In the genomic region with DNA sequence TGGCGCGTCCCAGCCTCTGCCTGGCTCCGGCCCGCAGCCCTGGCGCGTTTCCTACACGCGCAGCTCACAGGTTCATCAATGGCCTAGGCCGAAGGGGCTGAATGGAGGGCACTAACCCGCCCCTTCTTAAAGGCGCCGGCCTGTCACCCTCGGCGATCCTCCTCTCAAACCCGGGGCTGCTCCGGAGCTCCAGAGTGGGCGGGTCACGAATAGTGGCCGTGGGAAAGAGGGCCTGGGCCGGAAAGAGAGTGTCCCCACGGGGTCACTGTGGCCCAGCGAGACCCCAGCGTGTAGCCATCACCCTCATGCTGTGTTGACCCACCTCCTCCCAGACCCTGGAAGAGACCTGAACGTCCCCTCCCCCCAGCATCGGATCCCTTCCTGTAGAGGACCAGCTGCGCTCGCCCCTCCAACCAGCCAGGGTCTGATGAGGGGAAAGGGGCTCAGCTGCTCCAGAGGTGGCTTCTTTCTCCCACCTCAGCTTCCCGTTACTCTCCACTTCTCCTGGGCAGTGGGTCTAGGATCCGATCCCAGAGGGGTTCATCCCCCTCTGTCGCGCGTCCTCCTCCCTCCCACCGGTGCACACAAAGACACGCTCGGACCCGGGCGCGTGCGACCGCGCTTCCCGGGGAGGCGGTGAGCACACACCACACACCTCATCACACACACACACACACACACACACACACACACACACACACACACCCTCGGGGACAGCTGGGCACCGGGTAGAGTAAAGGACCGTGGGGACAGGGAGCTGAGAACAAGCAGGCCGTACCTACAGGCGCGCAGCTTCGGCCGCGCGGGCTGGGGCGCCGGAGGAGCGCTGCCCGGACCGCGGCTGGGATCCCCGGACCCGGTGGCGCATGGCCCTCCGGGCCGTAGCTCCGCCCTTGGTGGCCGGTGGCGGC, we compare ENCODE assay signal across 8 mouse cellular contexts. TPM values are rescaled to one million over a fixed set of nuclear protein-coding genes. Genes with fewer than 3 reads are reported as not detected.
DNase-seq lines count a peak whose midpoint lies in the region; ATAC-seq lines count a peak whose summit lies in the region.

No protein-coding gene starts in this region.

- H3K4me3 ChIP-seq in embryonic facial prominence, embryonic 11.5 days (ENCODE audit: low read depth, low read length): peak overlapping the region; percentile 82
- H3K4me3 ChIP-seq in hindbrain, embryonic 12.5 days: peak overlapping the region; percentile 90
- H3K4me3 ChIP-seq in liver, embryonic 11.5 days (ENCODE audit: low read depth, low read length): peak overlapping the region; percentile 66

- under 1% methylated on average over 63 of the region's 67 CpGs for WGBS in embryonic facial prominence, embryonic 11.5 days
- WGBS in hindbrain, embryonic 12.5 days: 1% methylated on average over 58 of the region's 67 CpGs
- WGBS in liver, embryonic 11.5 days: 1% methylated on average over 66 of the region's 67 CpGs

- ATAC-seq in embryonic facial prominence, embryonic 11.5 days (replicated peaks; ENCODE audit: insufficient number of reproducible peaks, low FRiP score, low TSS enrichment, low read depth): peak; percentile 27
- peak; percentile 59 for ATAC-seq in hindbrain, embryonic 12.5 days (ENCODE audit: low FRiP score)
- peak; percentile 30 for ATAC-seq in liver, embryonic 11.5 days (replicated peaks; ENCODE audit: low FRiP score)
- ATAC-seq in neutrophil, adult 5-6 weeks (ENCODE audit: extremely low read depth, insufficient number of reproducible peaks, low FRiP score, poor library complexity, severe bottlenecking): 0 out of 2 replicates have a peak, but pooled peaks have one; percentile 1

- H3K27me3 ChIP-seq in embryonic facial prominence, embryonic 11.5 days (ENCODE audit: control insufficient read depth, insufficient read depth, low read length): no peaks in the 10 kb centered on the region
- peaks cover 4% of the 10 kb centered on the region; the same call in 1 of the 2 replicates for H3K27me3 ChIP-seq in hindbrain, embryonic 12.5 days
- peaks cover 7% of the 10 kb centered on the region; the same call in 1 of the 2 replicates for H3K27me3 ChIP-seq in liver, embryonic 11.5 days (replicated peaks; ENCODE audit: control insufficient read depth, insufficient read depth, low read length)

- H3K36me3 ChIP-seq in embryonic facial prominence, embryonic 11.5 days (replicated peaks; ENCODE audit: control insufficient read depth, insufficient read depth, low read depth, low read length): no peaks in the 10 kb centered on the region
- no peaks in the 10 kb centered on the region for H3K36me3 ChIP-seq in hindbrain, embryonic 12.5 days
- no peaks in the 10 kb centered on the region for H3K36me3 ChIP-seq in liver, embryonic 11.5 days (ENCODE audit: control insufficient read depth, insufficient read depth, low read length)

- no peaks in the 10 kb centered on the region for H3K9me3 ChIP-seq in embryonic facial prominence, embryonic 11.5 days (replicated peaks; ENCODE audit: control insufficient read depth, low read length)
- no peaks in the 10 kb centered on the region for H3K9me3 ChIP-seq in hindbrain, embryonic 12.5 days (replicated peaks)
- no peaks in the 10 kb centered on the region for H3K9me3 ChIP-seq in liver, embryonic 11.5 days (ENCODE audit: control insufficient read depth, low read length)

- H3K27ac ChIP-seq in embryonic facial prominence, embryonic 11.5 days (replicated peaks; ENCODE audit: low read depth, low read length): peak overlapping the region; percentile 67
- peak overlapping the region; percentile 92 for H3K27ac ChIP-seq in hindbrain, embryonic 12.5 days
- no peak overlapping the region for H3K27ac ChIP-seq in liver, embryonic 11.5 days (ENCODE audit: low read depth, low read length)

- peak; percentile 10 to 15 for DNase-seq in layer of hippocampus, postnatal 36 days
- no peak for DNase-seq in layer of hippocampus, adult 8-10 months (ENCODE audit: low spot score in 2 of 2)
- DNase-seq in ZHBTc4 (ENCODE audit: low read depth, low spot score): peak; percentile 35
- DNase-seq in embryonic facial prominence, embryonic 11.5 days (ENCODE audit: low spot score): peak; percentile 63
- no peak for DNase-seq in liver, embryonic 11.5 days (ENCODE audit: low spot score)
- DNase-seq in testis, postnatal 10 days (ENCODE audit: low spot score): no peak

- peak overlapping the region; percentile 84 for H3K9ac ChIP-seq in embryonic facial prominence, embryonic 11.5 days (replicated peaks; ENCODE audit: low read length)
- H3K9ac ChIP-seq in hindbrain, embryonic 12.5 days: peak overlapping the region; percentile 92
- peak overlapping the region; percentile 58 for H3K9ac ChIP-seq in liver, embryonic 11.5 days (ENCODE audit: low read depth, low read length)

- H3K4me2 ChIP-seq in embryonic facial prominence, embryonic 11.5 days (ENCODE audit: low read depth, low read length): peak overlapping the region; percentile 95
- H3K4me2 ChIP-seq in hindbrain, embryonic 12.5 days (replicated peaks): peak overlapping the region; percentile 84
- peak overlapping the region; percentile 95 for H3K4me2 ChIP-seq in liver, embryonic 11.5 days

- H3K4me1 ChIP-seq in embryonic facial prominence, embryonic 11.5 days (ENCODE audit: control insufficient read depth, insufficient read depth, low read length): no peaks in the 10 kb centered on the region
- peaks cover 44% of the 10 kb centered on the region for H3K4me1 ChIP-seq in hindbrain, embryonic 12.5 days
- no peaks in the 10 kb centered on the region; the same call in 1 of the 2 replicates for H3K4me1 ChIP-seq in liver, embryonic 11.5 days (replicated peaks; ENCODE audit: control insufficient read depth, insufficient read depth, low read length)

RNA-seq across cellular contexts. Expression of a gene that starts 2.2 kb away (rescaled TPM):
- total RNA-seq in layer of hippocampus, postnatal 36 days (2021): 1 to 10 TPM; 5.0 to 6.6 TPM
- 1 to 10 TPM; 5.6 to 9.4 (median 7.0) TPM for total RNA-seq in layer of hippocampus, adult 8-10 months (2022)
- polyA plus RNA-seq in embryonic facial prominence, embryonic 11.5 days (2014; fragmentation: Nextera tagmentation; extraction: Ambion mirVana): 9.7 and 9.8 TPM in 2 replicates
- 20.3 and 23.3 TPM in 2 replicates for polyA plus RNA-seq in hindbrain, embryonic 12.5 days (2016; fragmentation: Nextera tagmentation; extraction: Ambion mirVana)
- 3.4 and 4.6 TPM in 2 replicates for polyA plus RNA-seq in liver, embryonic 11.5 days (2014; fragmentation: Nextera tagmentation; extraction: Ambion mirVana)
- total RNA-seq in neutrophil, adult 5-6 weeks (2017): 7.9 and 8.4 TPM in 2 replicates

RNA-seq across cellular contexts. Expression of a gene that starts 45.3 kb away (rescaled TPM):
- 10 to 100 TPM; 35.2 to 41.4 TPM for total RNA-seq in layer of hippocampus, postnatal 36 days (2021)
- 10 to 100 TPM; 28.7 to 36.2 (median 31.5) TPM for total RNA-seq in layer of hippocampus, adult 8-10 months (2022)
- 70.7 and 75.6 TPM in 2 replicates for polyA plus RNA-seq in embryonic facial prominence, embryonic 11.5 days (2014; fragmentation: Nextera tagmentation; extraction: Ambion mirVana)
- polyA plus RNA-seq in hindbrain, embryonic 12.5 days (2016; fragmentation: Nextera tagmentation; extraction: Ambion mirVana): 62.9 and 71.2 TPM in 2 replicates
- 59.9 and 65.5 TPM in 2 replicates for polyA plus RNA-seq in liver, embryonic 11.5 days (2014; fragmentation: Nextera tagmentation; extraction: Ambion mirVana)
- 25.3 and 29.0 TPM in 2 replicates for total RNA-seq in neutrophil, adult 5-6 weeks (2017)

Comparison
In these comparisons a context has a peak if more than half of its experiments do, and no peak if none do; other contexts are left out.
1. DNase-seq: peak in layer of hippocampus, postnatal 36 days (2 of 2), ZHBTc4 (single experiment) and embryonic facial prominence, embryonic 11.5 days (single experiment); none in layer of hippocampus, adult 8-10 months (0 of 2), liver, embryonic 11.5 days (single experiment) and testis, postnatal 10 days (single experiment).
2. ATAC-seq: peak in every context shown above with its lines; median percentile 59 in hindbrain, embryonic 12.5 days; 30 in liver, embryonic 11.5 days; 27 in embryonic facial prominence, embryonic 11.5 days; 1 in neutrophil, adult 5-6 weeks.
3. Peak in every context shown above with its lines, with median percentiles within 50 percentile points of each other: H3K4me2 ChIP-seq, H3K4me3 ChIP-seq and H3K9ac ChIP-seq.